Mouse (Mus musculus) cerebellum, postnatal 25 days (tissue): ENCODE data around the gene Maats1.

Source experiments
- DNase-seq, 2 experiments: peaks; one replicate each; pipeline ENCODE4 v3.0.0; 2021; ENCODE audit warnings: mixed read lengths in 2 of 2

Maats1 gene

DNA sequence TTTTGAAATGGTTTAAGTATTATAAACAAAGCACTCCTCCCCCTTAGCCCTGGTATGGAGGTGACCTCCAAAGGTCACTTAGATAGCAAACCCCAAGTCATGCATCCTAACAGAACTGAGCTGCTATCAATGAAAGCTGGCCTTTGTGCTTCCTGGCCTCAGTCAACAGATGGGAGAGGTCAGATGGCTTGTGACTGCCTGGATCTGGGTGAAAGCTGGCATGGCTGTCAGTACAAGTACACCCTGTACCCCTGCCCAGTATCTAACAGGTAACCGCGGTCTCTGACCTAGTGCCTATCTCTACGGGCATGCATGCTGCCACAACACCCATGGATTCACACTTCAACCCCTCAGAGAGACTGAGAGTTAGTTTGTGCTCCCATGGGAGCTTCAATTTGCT is 54.2 kb downstream of the Maats1 start:
- DNase-seq: no peak

DNA sequence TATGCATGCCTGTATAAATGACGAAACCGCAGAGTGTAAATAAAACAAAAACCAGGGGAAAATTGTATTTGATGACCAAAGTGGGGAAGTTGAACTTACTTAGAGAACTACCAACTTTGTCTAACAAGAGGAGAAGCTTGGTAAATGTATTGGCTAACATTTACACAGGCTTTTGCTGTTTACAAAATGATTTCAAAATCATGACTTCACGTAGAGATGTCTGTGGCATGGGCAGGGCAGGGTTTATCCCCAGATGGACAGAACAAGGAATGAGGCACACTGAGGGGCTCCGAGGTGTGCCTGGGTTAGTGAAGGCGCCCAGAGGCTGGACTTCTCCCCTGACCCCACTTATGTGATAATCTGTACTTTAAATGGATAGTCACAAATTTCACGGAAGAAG is 54.6 kb downstream of the Maats1 start:
- no peak for DNase-seq

- no peak for DNase-seq
Observed at GRCm38 (mm10) chr16:38286541-38286940, 55.4 kb downstream of the Maats1 start.

- DNase-seq: no peak
Observed at GRCm38 (mm10) chr16:38285801-38286200, 56.1 kb downstream of the Maats1 start.

- DNase-seq: no peak
Observed at GRCm38 (mm10) chr16:38283300-38283699, 58.6 kb downstream of the Maats1 start.

DNA sequence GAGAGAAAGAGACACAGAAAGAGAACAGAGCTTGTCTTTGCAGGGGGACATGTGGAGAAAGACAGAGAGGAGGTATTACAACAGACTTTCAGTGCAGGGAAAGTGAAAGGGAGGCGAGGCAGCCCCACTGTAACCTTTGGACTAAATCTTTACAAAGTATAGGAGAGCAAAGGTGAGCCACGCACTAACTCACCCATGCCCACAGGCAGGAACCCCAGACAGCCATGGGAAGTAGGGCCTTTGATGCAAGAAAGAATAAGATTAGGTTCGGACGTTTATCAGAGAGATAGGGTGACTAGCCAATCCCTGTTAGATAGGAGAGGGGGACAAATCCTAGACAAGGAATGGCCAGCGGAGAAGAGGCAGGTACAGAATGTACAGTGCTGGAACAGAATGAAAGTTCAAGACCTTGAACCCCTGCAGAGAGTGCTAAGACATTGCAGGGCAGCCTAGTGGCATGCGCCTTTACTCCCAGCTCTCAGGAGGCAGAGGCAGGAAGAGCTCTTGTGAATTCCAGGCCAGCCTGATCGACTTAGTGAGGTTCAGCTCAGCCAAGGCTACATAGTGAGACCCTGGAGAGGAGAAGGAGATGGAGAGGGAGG is 59.3 kb downstream of the Maats1 start:
- DNase-seq: no peak

GRCm38 (mm10) chr16:38280951-38281350 is 61.0 kb downstream of the Maats1 start:
- no peak for DNase-seq

DNA sequence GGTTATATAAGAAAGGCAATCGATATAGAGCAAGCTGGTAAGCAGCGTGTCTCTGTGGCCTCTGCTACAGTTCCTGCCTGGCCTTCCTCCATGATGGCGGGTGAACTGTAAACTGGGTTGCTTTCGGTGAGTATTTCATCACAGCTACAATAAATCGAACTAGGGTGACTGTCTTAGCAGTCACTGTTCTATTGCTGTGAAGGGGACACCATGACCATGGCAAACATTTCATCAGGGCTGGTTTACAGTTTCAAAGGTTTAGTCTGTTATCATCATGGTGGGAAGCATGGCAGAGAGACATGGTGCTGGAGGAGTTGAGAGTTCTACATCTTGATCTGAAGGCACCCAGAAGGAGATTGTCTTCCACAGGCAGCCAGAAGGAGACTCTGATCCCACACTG is 62.1 kb downstream of the Maats1 start:
- DNase-seq: no peak

- no peak for DNase-seq
Observed at GRCm38 (mm10) chr16:38274737-38275136, 67.2 kb downstream of the Maats1 start.

DNA sequence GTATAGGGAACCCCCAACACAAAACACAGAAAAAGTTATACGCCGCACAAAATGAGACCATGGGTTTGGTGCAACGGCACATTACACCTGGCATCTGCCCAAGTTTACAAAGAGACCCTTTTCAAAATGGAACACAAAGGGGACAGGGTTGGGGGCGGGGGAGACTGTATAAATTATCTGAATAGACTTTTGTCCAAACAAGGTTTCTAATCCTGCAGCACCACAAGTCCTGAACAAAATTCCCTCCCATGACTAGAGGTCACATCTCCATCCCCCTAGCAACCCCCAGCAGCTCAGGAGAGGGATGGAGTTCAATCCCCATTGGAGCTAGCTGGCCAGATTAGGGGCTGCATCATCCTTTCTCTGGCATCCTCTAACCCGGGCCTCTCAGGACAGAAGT is 69.5 kb downstream of the Maats1 start:
- no peak for DNase-seq

DNA sequence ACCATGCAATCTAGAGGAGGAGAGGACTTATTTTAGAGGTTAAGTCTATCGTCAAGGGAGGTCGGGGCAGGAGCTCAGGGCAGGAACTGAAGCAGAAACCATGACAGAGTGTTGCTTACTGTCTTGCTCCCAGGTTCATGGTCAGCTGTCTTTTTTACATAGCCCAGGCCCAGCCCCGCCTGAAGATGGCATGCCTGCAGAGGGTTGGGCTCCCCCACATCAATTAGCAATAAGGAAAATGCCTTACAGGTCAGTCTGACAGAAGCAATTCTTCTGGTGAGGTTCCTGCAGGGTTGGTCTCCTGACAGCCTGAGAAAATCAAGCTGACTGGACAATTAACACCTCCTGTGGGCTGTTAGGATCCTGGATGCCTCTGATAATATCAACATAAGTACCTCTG is 70.3 kb downstream of the Maats1 start:
- DNase-seq: no peak

GRCm38 (mm10) chr16:38255927-38256326 is 86.0 kb downstream of the Maats1 start:
- no peak for DNase-seq

DNA sequence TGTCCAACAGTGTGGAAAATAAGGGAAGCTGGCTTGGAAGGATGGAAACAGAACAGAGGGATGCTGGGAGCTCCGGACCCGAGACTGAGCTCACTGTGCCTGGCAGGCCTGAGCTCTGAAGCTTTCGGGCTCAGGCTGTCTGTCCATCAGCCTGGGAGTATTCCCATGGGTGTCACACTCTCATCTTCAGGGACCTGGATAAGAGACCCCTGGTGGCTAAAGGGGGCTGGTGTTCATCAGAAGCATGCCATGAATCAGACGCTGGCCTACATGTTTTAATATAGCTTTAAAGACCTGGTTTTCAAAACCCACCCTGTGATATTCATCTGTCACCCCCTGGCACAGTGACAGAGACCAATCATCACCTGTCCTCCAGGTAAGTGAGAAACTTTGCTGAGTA is 86.8 kb downstream of the Maats1 start:
- no peak for DNase-seq

DNA sequence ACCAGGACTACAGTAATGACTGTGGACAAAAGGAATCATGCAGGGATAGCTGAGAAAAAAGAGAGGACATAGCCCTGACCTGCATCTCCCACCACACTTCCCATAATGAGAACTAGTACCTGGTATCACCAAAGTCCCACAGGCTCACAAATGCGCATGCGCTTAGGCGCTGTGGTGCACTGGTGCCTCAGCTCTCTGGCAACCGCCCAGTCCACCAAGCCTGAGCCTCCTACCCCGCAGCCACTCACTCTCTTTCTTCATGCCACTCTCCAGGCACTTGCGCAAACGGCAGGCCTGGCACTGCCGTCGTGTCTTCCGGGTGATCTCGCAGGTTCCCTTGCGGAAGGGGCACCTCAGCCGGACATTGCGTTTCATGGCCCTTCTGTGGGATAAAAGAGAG is 87.9 kb downstream of the Maats1 start:
- DNase-seq: no peak

DNA sequence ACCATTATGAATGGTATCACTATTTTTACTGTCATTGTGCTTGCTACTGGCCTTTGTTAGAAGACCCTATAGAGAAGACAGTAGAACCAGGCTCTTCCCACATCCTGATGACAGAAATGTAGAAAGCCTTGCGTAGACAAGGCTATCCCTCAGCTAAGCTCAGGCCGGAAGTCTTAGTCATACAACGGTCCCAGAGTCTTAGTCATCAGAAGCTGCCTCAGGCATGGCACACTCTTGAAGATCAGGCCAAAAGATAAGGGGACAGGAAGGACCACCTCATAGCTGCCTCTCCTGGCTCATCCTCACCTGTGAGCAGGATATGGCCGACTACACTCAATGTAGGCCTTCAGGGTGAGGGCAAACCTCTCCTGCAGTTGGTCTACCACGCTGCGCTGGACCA is 91.5 kb downstream of the Maats1 start:
- no peak for DNase-seq

- no peak for DNase-seq
Observed at GRCm38 (mm10) chr16:38248331-38248961, 93.5 kb downstream of the Maats1 start.
